Mouse (Mus musculus): Measurements from ENCODE around the gene Cdt1. TPM values are rescaled to one million over a fixed set of nuclear protein-coding genes. Genes with fewer than 3 reads are reported as not detected.
A peak's percentile ranks its signal among the peaks of the same experiment; 100 is the strongest.

Gene Cdt1
- total RNA-seq, 2 experiments from 2014 or later, result 2.7 to 3.2 TPM

GRCm38 (mm10) chr8:122604640-122605039 is 36.8 kb downstream of the Cdt1 start:
- no peak for DNase-seq (ENCODE audit: low spot score)
- intact Hi-C loops (cut with DNase I), result no loop called here

GRCm38 (mm10) chr8:122605367-122605766 is 37.6 kb downstream of the Cdt1 start:
- intact Hi-C loops (cut with DNase I), result no loop called here
- no peak for DNase-seq (ENCODE audit: low spot score)

DNA sequence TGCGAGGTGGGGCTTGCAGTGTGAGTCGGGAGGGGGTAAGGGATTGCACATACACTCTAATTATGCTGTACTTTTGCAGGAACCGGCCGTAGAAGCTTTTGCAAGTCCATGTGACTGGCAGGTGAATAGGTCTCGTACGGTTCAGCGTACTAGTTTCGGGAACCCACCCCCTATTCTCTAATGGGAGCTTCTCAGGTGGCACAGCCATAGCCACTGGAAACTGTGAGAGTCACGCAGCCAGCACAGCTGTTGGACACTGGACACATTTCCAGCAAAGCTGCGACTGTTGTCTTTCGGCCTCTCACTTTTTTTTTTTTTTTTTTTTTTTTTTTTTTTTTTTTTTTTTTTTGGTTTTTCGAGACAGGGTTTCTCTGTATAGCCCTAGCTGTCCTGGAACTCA is 39.0 kb downstream of the Cdt1 start:
- no peak for DNase-seq (ENCODE audit: low spot score)
- intact Hi-C loops (cut with DNase I), result no loop called here

DNA sequence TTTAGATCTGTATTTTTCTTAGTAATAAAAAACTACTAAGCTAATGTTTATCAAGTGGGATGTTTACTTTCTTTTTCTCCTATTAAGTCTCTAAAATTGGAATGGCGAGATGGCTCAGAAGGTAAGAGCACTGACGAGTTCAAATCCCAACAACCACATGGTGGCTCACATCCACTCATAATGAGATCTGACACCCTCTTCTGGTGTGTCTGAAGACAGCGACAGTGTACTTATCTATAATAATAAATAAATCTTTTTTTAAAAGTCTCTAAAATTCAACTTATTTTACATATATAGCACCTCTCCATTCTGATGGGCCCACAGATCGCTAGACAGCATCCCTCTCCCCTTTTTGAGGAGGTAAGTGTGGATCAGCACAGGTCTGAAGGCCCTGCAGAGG is 42.4 kb downstream of the Cdt1 start:
- intact Hi-C loops (cut with DNase I), result loop anchor here (5.0 kb wide), 1 partner anchor 108 kb away; no protein-coding TSS in a partner anchor
- no peak for DNase-seq (ENCODE audit: low spot score)

- no peak for DNase-seq (ENCODE audit: low spot score)
- intact Hi-C loops (cut with DNase I), result loop anchor here (5.0 kb wide), 1 partner anchor 108 kb away; no protein-coding TSS in a partner anchor
These were observed 42.9 kb downstream of the Cdt1 start for GRCm38 (mm10) chr8:122610612-122611277.

- DNase-seq (ENCODE audit: low spot score), result peak; percentile 90
- intact Hi-C loops (cut with DNase I), result loop anchor here (5.0 kb wide), 1 partner anchor 109 kb away; no protein-coding TSS in a partner anchor
These were observed 43.7 kb downstream of the Cdt1 start, which contains the start of the genes Galns and Trappc2l for GRCm38 (mm10) chr8:122611295-122612133. Galns (minus strand) TSS chr8:122611463. Trappc2l (plus strand) TSS chr8:122611640.

DNA sequence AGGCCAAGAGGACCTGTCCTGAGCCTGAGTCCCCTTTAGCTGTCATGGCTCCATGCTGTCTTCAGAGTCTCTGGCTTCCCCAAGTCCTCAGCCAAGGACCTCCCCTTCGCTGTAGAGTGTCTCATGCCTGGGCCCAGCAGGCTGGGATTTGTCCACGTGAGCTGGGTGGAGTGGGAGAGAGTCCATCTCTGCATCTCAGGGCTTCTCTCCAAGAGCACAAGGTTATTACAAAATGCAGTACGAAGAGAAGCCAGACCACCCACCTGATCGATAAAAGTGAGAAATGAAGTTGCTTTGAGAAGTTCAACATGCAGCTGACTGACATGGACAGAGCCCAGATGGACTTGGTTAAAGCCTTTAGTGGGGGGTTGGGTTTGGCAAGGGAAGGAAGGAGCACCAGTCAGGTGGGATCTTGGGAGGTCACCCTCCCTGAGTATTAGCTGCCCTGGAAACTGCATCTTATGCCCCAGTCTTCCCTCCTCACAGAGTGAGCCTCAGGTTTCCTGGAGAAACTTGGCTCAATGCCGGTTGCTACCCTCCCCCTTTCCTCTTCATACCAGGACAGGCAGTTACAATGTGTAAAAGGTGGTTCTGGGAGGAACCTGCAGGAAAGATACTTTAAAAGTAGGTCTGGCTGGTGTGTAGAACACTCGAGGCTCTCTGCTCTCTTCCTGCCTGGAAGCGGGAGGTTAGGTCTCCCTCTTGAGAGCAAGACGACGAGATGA is 48.5 kb downstream of the Cdt1 start:
- peak; percentile 47 for DNase-seq (ENCODE audit: low spot score)
- intact Hi-C loops (cut with DNase I), result loop anchor here (5.0 kb wide), 1 partner anchor 196 kb away; no protein-coding TSS in a partner anchor

GRCm38 (mm10) chr8:122617947-122618546 is 50.2 kb downstream of the Cdt1 start:
- intact Hi-C loops (cut with DNase I), result loop anchor here (1.0 to 5.0 kb wide), 3 partner anchors 61 to 212 kb away; no protein-coding TSS in a partner anchor
- peak; percentile 51 for DNase-seq (ENCODE audit: low spot score)

GRCm38 (mm10) chr8:122618660-122619378 is 51.0 kb downstream of the Cdt1 start:
- intact Hi-C loops (cut with DNase I), result loop anchor here (1.0 to 5.0 kb wide), 3 partner anchors 60 to 211 kb away; no protein-coding TSS in a partner anchor

GRCm38 (mm10) chr8:122620446-122620845 is 52.6 kb downstream of the Cdt1 start:
- DNase-seq (ENCODE audit: low spot score), result no peak
- intact Hi-C loops (cut with DNase I), result loop anchor here (5.0 kb wide), 1 partner anchor 42 kb away; no protein-coding TSS in a partner anchor

More at GRCm38 (mm10) chr8:122618660-122619378, 51.0 kb downstream of the Cdt1 start:
- no peak for DNase-seq (ENCODE audit: low spot score)

GRCm38 (mm10) chr8:122622727-122623126 is 54.9 kb downstream of the Cdt1 start, which contains the start of gene Pabpn1l:
Pabpn1l (minus strand) TSS chr8:122622739.
- intact Hi-C loops (cut with DNase I), result loop anchor here (5.0 kb wide), 1 partner anchor 40 kb away; no protein-coding TSS in a partner anchor

More at GRCm38 (mm10) chr8:122622727-122623126, 54.9 kb downstream of the Cdt1 start, which contains the start of gene Pabpn1l:
- DNase-seq (ENCODE audit: low spot score), result no peak

Small RNA genes within 50 kb of the gene (microRNA-seq; reads per million reads assigned to microRNA genes)
- gene Mir6396, result not detected

Other genes with a start within 250 kb of the Cdt1 start
- gene Trhr2, start 207.3 kb upstream of the Cdt1 start, total RNA-seq (2021), result not detected
- gene Zc3h18, start 191.4 kb upstream of the Cdt1 start, total RNA-seq (2021), result 10 to 100 TPM; 20.1 to 21.8 TPM
- gene Il17c, start 146.0 kb upstream of the Cdt1 start, total RNA-seq (2021), result not detected
- gene Cyba, start 135.1 kb upstream of the Cdt1 start, total RNA-seq (2021), result 10 to 100 TPM; 39.4 to 45.3 TPM
- gene Mvd, start 124.6 kb upstream of the Cdt1 start, total RNA-seq (2021), result 1 to 10 TPM; 5.3 to 5.7 TPM
- gene Snai3, start 107.3 kb upstream of the Cdt1 start, total RNA-seq (2021), result 1 to 10 TPM; 2.5 to 2.7 TPM
- 10 to 100 TPM; 35.8 to 38.2 TPM for gene Rnf166, start 92.0 kb upstream of the Cdt1 start, total RNA-seq (2021)
- 10 to 100 TPM in 1 of 2 experiments, 1 to 10 TPM in 1; 7.3 to 11.4 TPM for gene Ctu2, start 91.9 kb upstream of the Cdt1 start, total RNA-seq (2021)
- gene Piezo1, start 16.7 kb upstream of the Cdt1 start, total RNA-seq (2021), result 10 to 100 TPM; 17.2 to 19.1 TPM
- 10 to 100 TPM; 30.6 to 39.3 TPM for gene Aprt, start 8.9 kb downstream of the Cdt1 start, total RNA-seq (2021)
- gene Galns, start 43.4 kb downstream of the Cdt1 start, total RNA-seq (2021), result 1 to 10 TPM; 2.9 to 3.4 TPM
- 10 to 100 TPM; 58.4 to 62.8 TPM for gene Trappc2l, start 43.6 kb downstream of the Cdt1 start, total RNA-seq (2021)
- not detected for gene Pabpn1l, start 54.7 kb downstream of the Cdt1 start, total RNA-seq (2021)
- 10 to 100 TPM; 18.5 to 25.3 TPM for gene Cbfa2t3, start 131.1 kb downstream of the Cdt1 start, total RNA-seq (2021)
- gene Acsf3, start 207.5 kb downstream of the Cdt1 start, total RNA-seq (2021), result 10 to 100 TPM; 29.4 to 31.7 TPM

Measured in heart, postnatal 25 days (tissue).